Mouse (Mus musculus): Measurements from ENCODE around the gene Helz2.

Helz2 gene

GRCm38 (mm10) chr2:181238091-181238610, 3.7 kb downstream of the Helz2 start:
- no peak for DNase-seq

- DNase-seq = peak in 1 of 2 experiments; percentile 22
Measured at GRCm38 (mm10) chr2:181237251-181238014, 4.4 kb downstream of the Helz2 start.

DNA sequence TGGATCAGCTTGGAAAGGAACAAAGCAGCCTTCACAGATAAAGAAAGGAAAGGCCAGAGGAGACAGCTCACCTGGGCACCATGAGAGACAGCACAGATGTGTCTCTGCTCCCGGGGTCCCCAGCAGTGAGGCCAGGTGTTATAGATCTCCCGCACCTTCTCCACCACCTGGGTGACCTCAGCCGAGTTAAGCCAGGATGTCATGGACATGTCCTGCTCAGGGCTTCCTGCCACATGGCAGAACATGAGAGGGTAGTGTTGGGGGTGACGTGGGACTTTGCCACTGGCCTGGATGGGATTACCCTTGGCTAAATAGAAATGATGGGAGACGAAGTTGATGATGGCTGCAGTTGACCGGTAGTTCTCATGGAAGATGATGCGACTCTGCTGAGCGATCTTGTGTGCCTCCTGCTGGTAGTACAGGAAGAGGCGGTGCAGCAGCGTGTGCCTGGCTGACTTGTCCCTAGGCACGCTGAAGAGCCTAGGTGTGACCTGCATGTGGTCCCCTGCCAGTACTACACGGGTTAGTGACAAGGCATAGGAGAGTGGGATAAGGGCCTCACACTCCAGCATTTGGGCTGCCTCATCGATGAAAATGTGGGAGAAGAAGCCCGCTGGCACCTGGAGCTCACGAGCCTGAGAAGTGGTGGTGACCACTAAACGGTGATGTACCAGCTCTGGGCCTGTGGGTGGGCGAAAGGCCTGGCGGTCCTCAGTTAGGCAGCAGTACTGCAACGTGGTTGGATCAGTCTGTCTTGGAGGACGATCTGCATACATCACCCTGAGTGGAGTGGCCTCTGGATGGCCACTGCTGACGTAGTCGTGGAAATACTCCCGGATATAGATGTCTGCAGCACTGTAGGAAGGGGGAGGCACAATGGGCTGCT, 5.9 kb downstream of the Helz2 start:
- peak in 1 of 2 experiments; percentile 28 for DNase-seq

DNA sequence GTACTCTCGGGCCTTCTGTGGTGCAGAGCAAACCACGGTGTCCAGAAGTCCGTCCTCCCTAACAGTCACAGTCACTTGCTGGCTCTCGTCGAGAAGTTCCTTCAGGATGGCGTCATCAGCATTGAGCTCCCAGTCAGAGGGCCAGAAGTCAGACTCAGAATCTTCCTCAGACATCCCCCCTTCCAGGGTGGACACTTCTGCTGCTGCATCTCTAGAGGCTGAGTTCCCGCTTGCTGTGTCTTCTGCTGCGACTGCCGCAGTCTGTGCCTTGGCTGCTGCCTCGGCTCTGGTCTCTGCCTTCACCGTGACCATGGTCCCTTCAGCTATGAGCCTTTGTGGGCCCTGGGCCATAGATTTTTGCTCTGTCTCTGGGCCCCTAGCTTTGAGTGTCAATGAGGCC, 7.1 kb downstream of the Helz2 start:
- no peak for DNase-seq

DNA sequence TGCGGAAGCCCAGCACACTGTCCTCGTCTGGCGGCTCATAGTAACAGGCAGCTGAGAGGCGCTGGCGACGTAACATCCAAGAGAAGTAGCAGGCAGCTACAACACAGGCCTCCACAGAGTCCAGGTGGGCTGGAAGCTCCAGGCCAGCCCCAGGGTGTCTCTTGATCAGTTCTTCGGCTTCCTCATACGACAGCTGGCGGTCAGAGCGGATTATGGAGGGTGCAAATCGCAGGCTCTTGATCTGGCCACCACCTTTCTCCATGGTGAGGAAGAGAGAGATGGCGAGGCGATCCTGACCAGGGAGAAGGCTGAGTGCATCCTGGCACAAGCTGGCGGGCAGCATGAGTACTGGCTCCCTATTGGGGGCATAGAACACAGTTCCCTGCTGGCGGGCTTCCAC, 8.4 kb downstream of the Helz2 start:
- DNase-seq = no peak

- no peak for DNase-seq
Measured at GRCm38 (mm10) chr2:181231171-181231570, 10.7 kb downstream of the Helz2 start.

DNA sequence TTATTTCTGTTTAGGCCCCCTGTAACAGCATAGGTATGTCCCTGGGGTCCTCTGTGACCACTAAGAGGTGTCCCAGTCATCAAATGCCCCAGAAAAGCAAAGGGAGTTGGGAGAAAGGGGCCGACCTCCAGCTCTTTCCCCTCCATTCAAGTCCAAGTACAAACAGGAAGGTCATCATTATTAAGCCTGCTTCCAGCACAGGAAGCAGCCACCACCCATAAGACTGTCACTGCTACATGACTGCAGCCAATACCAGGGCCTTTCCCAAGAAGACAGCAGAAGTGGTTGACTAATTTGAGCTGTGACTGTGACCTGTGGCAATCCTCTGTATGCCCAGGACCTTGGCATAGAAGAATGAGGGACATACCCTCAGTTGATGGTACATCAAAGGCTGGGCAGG, 13.5 kb downstream of the Helz2 start:
- DNase-seq = peak in 1 of 2 experiments; percentile 34

DNA sequence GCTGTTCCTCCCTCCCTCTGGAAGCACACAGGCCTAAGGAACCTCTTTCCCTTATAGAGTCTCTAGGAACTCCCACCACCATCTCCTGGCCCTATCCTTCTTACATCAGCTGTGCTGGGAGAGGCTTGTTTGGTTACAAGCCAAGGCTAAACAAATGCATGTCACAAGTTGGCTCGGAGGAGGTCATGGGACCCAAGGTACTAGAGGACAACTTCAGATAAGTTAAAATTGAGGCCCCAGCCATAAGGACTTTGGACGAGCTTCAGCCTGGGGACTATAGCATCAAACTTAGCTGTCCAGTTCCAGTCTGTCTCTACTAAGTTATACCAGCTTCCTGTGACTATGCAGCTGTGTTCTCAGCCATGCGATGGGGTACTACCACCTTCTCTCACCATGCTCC, 14.7 kb downstream of the Helz2 start:
- no peak for DNase-seq

- no peak for DNase-seq
Measured at GRCm38 (mm10) chr2:181224994-181225393, 16.8 kb downstream of the Helz2 start.

- peak in 1 of 2 experiments; percentile 32 for DNase-seq
Measured at GRCm38 (mm10) chr2:181220361-181220760, 21.5 kb downstream of the Helz2 start.

GRCm38 (mm10) chr2:181219538-181220216, 22.1 kb downstream of the Helz2 start, which contains the start of gene Fndc11:
Gene Fndc11 (plus strand): TSS chr2:181220013.
- peak; percentile 85 to 93 for DNase-seq

DNA sequence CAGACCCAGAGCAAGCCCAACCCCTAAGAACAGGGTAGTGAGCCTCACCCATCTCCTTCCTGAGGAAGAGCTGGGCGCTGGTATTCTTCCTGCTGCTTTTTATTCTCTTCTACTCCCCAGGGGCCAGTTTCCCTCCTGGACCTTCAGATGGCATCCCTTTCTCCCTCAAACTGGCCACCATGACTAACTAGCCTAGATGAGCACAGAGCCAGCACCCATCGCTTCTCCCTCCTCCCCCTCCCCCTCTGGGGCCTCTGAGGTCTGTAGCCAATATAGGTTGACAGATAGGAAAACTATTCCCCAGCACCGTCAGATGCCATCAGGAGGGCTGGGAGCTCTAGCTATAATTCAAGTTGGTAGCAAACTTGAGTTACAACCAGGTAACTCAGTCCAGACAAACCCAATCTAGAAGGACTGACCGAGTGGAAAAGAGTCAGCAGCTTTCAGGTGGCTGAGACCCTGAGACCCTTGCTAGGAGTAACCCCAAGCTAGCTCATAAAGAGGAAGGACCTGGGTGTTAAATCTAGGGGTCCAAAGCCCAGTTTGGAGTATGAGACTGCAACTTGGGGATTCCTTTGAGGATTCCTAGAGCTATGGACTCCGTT, 22.8 kb downstream of the Helz2 start:
- DNase-seq = peak in 1 of 2 experiments; percentile 26

- no peak for DNase-seq
Measured at GRCm38 (mm10) chr2:181216037-181216436, 25.8 kb downstream of the Helz2 start.

DNA sequence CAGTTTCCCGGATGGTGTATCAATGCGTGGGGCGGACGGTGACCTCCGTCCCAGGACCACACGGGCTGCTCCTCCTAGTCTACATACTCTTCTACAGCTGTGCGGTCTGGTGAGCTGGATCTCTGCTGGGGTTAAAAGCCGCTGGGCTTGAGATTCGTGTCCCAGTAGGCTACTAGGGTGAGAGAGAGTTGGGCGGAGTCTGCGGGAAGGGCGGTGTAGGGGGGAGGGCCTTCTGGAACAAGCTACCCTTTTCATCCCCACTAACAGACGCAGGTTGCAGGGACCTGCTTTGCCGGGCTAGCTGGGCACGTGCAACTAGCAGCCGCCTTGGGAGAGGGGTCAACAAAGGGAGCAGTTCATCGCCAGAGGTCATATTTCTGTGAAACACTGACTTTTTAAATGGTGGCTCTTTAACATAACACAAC, 28.8 kb downstream of the Helz2 start, which contains the start of gene Srms:
Gene Srms (minus strand): TSS at position 165 of the 425 bp plus-strand sequence.
- peak; percentile 55 to 63 for DNase-seq

DNA sequence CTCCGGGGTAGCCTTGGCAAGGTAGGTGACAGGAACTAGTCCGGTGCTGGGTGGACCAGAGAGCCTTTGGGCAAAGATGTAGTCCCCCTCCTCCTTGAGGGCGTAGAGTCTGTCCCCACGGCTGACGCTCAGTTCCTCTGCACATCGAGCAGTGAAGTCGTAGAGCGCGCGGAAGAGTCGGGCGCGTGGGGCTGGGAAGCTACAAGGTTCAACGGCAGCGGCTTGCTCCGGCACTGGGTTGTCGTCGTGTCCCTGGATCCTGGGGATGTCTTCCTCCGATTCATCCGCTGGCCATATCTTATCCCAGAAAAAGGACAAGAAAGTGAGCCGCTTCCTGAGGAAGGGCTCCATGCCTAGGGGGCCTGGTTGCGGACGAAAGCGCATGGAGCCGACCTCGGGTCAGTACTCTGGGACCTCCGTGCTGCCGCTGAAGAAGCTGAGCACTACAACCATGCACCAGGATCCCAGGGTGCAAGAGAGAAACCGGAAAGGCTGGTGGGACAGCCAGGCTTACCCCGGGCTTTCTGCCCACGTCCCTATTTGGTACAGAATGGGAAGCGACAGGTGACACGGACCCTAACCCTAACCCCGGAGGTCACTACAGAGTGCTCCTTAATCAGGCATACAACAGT, 29.3 kb downstream of the Helz2 start:
- DNase-seq = peak; percentile 25 to 30

GRCm38 (mm10) chr2:181206118-181206517, 35.7 kb downstream of the Helz2 start:
- no peak for DNase-seq

DNA sequence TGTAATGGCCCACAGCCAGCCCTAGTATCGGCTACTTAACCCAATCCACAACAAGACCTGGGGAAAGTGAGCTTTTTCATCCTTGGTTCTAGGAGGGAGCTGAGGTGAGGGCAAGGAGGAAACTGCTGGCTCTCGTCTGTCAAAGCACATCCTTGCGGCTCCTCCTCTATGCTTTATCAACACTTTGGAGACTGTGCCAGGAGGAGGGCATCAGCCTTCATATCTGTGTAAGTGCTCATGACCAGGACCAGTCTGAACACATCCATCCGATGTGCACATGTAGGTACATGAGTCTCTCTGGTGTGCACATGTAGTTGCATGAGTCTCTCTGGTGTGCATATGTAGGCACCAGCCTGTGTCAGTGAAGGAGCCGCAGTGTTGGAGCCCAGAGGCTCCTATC, 36.1 kb downstream of the Helz2 start:
- DNase-seq = no peak

DNA sequence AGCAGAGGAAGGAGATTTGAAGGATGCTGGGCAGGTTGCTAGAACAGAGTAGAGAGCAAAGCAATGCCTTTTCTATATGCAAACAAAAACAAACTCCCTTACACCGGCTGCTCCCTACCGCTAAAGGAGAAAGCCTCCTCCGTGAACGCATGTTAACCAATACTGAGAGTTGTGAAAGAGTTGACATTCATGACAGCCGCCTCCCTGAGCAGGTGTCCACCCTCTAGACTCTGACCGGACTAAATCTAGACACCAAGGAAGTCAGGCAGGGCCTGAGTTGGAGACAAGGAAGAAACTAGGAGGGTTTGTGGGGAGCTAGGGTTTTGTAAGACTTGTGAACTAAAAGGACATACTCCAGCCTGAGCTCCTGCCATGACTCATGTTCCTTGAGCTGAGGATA, 38.9 kb downstream of the Helz2 start:
- DNase-seq = no peak

- DNase-seq = no peak
Measured at GRCm38 (mm10) chr2:181202422-181202821, 39.4 kb downstream of the Helz2 start, which contains the start of gene Ptk6. Gene Ptk6 (minus strand): TSS chr2:181202789.

GRCm38 (mm10) chr2:181201606-181202005, 40.2 kb downstream of the Helz2 start:
- peak; percentile 28 to 53 for DNase-seq

- no peak for DNase-seq
Measured at GRCm38 (mm10) chr2:181196628-181197300, 45.1 kb downstream of the Helz2 start.
